Mouse (Mus musculus) stomach, embryonic 14.5 days (tissue): ENCODE data around the gene Rad23b. TPM values are rescaled to one million over a fixed set of nuclear protein-coding genes. Genes with fewer than 3 reads are reported as not detected.

Source experiments
- ATAC-seq: fragments of 200-750 bp; cut with Nextera tagmentation; 2 replicates; pipeline ENCODE4 v1.8.0; 2017; ENCODE audit warnings: low read depth, moderate TSS enrichment; ENCODE audit not compliant: insufficient number of reproducible peaks, insufficient read depth, low FRiP score
- H3K27ac ChIP-seq: fragments of 300-500 bp; sonication (generic); 2 replicates; pipeline ENCODE4 v1.5.1; 2014; ENCODE audit warnings: mild to moderate bottlenecking, low read length, moderate library complexity, mixed read lengths
- H3K27me3 ChIP-seq: fragments of 300-500 bp; sonication (generic); 2 replicates; pipeline ENCODE4 v1.6.1; 2014; ENCODE audit warnings: low read length, control low read depth, mixed read lengths; ENCODE audit not compliant: control insufficient read depth, insufficient read depth
- H3K36me3 ChIP-seq: fragments of 300-500 bp; sonication (generic); 2 replicates; pipeline ENCODE4 v1.6.1; 2014; ENCODE audit warnings: mild to moderate bottlenecking, control low read depth, low read length, moderate library complexity, mixed read lengths; ENCODE audit not compliant: control insufficient read depth, insufficient read depth
- H3K4me1 ChIP-seq: fragments of 300-500 bp; sonication (generic); 2 replicates; pipeline ENCODE4 v1.6.1; 2014; ENCODE audit warnings: low read length, control low read depth, mixed read lengths; ENCODE audit not compliant: control insufficient read depth, insufficient read depth
- H3K4me2 ChIP-seq: fragments of 300-500 bp; sonication (generic); replicated peaks from 2 replicates; pipeline ENCODE4 v1.6.1; 2014; ENCODE audit warnings: low read depth, low read length, control low read depth
- H3K4me3 ChIP-seq: fragments of 300-500 bp; sonication (generic); 2 replicates; pipeline ENCODE4 v1.5.1; 2014; ENCODE audit warnings: low read depth, low read length, control low read depth
- H3K9ac ChIP-seq: fragments of 300-500 bp; sonication (generic); replicated peaks from 2 replicates; pipeline ENCODE4 v1.6.1; 2014; ENCODE audit warnings: low read depth, mild to moderate bottlenecking, control low read depth, low read length, moderate library complexity, mixed read lengths
- H3K9me3 ChIP-seq: fragments of 300-500 bp; sonication (generic); 2 replicates; pipeline ENCODE4 v1.6.1; 2016; ENCODE audit warnings: low read depth, low read length, control low read depth; ENCODE audit not compliant: control insufficient read depth
- WGBS: fragments of 180-500 bp; shearing (Covaris S2); extraction: QIAGEN DNeasy Blood & Tissue Kit; methylation state at CpG from one replicate; pipeline ENCODE4 v1.1.7; 2014; 5-methylcytosine and 5-hydroxymethylcytosine counted together
- polyA plus RNA-seq: library from polyadenylated mRNA; unstranded; fragments of >200 nt; fragmentation: Nextera tagmentation; extraction: Ambion mirVana; gene quantifications from 2 replicates; pipeline ENCODE4 v1.2.1, GENCODE M21; 2014

Gene Rad23b
- polyA plus RNA-seq, 1 experiment from 2014 or later: 74.6 TPM

DNA sequence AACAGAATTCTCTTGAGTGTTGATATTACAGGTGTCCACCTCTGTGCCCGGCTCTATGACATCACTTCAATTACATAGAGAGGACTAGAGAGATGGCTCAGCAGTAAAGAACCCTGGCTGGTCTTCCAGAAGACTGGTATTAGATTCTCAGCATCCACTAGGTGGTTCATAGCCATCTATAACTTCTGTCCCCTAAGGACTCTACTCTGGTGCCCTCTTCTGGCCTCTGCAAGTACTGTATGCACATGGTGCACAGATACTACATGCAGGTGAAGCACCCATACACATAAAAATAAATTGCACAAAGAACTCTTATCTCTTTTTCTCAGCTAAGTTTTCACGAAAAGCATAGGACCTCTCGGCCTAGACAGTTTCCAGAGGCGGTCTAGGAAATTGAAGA is 14.5 kb downstream of the Rad23b start:
- Histone ChIP-seq H3K4me1 (no peaks in the 10 kb centered on the region), H3K9ac (no peak overlapping the region), H3K27ac (no peak overlapping the region), H3K36me3 (peaks cover 7% of the 10 kb centered on the region), H3K4me2 (no peak overlapping the region), H3K4me3 (no peak overlapping the region), H3K27me3 (no peaks in the 10 kb centered on the region), H3K9me3 (no peaks in the 10 kb centered on the region; the same call in 1 of the 2 replicates)
- no peak for ATAC-seq
- 92% methylated on average over 4 of the region's 4 CpGs for WGBS

DNA sequence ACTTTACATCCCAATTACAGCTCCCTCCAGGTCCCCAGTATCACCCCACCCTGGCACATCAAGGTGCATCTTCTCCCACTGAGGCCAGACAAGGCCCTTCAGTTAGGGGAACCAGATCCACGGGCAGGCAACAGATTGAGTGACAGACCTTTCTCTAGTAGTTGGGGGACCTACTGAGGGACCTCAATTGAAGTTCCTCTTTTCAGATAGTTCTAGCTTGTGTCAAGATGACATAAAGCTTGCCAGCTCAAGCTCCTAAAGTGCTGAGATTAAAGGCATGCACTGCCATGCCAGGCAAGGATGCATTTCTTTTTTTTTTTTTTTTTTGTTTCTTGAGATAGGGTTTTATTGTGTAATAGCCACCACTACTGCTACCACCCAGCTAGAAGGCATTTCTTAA is 16.2 kb downstream of the Rad23b start:
- ATAC-seq: no peak
- no peak overlapping the region for H3K4me2 ChIP-seq
- 66% methylated on average over 1 of the region's 1 CpGs for WGBS
- no peaks in the 10 kb centered on the region for H3K4me1 ChIP-seq
- no peak overlapping the region for H3K27ac ChIP-seq
- peaks cover 16% of the 10 kb centered on the region for H3K36me3 ChIP-seq
- no peak overlapping the region for H3K9ac ChIP-seq
- H3K4me3 ChIP-seq: no peak overlapping the region
- no peaks in the 10 kb centered on the region for H3K27me3 ChIP-seq
- no peaks in the 10 kb centered on the region; the same call in 1 of the 2 replicates for H3K9me3 ChIP-seq

DNA sequence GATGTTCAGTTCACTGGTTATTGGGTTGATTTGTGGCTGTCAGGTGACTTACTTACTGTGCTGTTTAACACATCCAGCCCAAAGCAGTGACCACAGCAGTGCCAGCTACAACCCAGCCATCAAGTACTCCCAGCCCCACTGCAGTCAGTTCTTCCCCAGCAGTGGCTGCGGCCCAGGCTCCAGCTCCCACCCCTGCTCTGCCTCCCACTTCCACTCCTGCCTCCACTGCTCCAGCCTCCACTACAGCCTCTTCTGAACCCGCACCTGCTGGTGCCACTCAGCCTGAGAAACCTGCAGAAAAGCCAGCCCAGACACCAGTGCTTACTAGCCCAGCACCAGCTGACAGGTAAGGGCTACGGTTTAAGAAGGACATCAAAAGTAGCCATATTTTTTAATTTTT is 20.3 kb downstream of the Rad23b start:
- ATAC-seq: no peak
- 95% methylated on average over 3 of the region's 3 CpGs for WGBS
- Histone ChIP-seq H3K4me2 (no peak overlapping the region), H3K4me1 (no peaks in the 10 kb centered on the region), H3K4me3 (no peak overlapping the region), H3K36me3 (peaks cover 23% of the 10 kb centered on the region), H3K9ac (no peak overlapping the region), H3K9me3 (no peaks in the 10 kb centered on the region), H3K27ac (no peak overlapping the region), H3K27me3 (no peaks in the 10 kb centered on the region)

DNA sequence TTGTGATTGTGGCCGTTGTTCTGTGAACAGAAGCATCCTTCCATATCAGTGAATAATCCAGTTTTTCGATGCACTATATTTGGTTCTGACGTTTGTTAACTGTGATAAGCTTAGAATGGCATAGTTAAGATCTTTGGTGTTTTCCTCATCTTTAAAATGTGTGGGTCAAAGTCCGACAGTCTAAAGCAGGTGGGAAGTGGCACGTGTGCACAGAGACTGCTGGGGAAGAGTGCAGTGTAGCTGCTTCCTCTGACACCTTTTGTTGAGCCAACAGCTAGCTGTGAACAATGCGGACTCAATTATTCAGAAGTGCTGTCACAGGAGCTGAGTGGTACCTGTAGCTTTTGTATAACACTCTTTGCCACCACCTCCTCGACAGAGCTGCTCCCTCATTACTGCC is 21.5 kb downstream of the Rad23b start:
- Histone ChIP-seq H3K36me3 (peaks cover 23% of the 10 kb centered on the region), H3K27me3 (no peaks in the 10 kb centered on the region), H3K9me3 (no peaks in the 10 kb centered on the region), H3K4me1 (no peaks in the 10 kb centered on the region), H3K27ac (no peak overlapping the region), H3K4me2 (no peak overlapping the region), H3K4me3 (no peak overlapping the region), H3K9ac (no peak overlapping the region)
- ATAC-seq: no peak
- 80% methylated on average over 7 of the region's 7 CpGs for WGBS

DNA sequence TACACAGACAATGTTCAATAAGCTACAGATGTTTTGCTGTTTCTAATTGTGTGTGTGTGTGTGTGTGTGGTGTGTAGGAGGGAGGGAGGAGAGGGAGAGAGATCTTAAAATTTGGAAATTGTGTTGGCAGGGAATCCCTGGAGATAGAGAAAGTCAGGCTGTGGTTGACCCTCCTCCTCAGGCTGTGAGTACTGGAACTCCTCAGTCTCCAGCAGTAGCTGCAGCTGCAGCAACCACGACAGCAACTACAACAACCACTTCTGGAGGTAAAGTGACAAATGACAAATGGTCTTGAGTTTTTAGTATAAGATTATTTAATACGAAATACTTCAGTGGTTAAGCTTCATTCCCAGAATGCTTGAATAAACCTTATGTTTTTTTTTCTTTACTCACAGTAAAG is 32.5 kb downstream of the Rad23b start:
- Histone ChIP-seq H3K27me3 (no peaks in the 10 kb centered on the region), H3K9ac (no peak overlapping the region), H3K9me3 (no peaks in the 10 kb centered on the region), H3K4me3 (no peak overlapping the region), H3K4me1 (no peaks in the 10 kb centered on the region), H3K4me2 (no peak overlapping the region), H3K27ac (no peak overlapping the region), H3K36me3 (peaks cover 68% of the 10 kb centered on the region)
- 73% methylated on average over 2 of the region's 2 CpGs for WGBS
- no peak for ATAC-seq

DNA sequence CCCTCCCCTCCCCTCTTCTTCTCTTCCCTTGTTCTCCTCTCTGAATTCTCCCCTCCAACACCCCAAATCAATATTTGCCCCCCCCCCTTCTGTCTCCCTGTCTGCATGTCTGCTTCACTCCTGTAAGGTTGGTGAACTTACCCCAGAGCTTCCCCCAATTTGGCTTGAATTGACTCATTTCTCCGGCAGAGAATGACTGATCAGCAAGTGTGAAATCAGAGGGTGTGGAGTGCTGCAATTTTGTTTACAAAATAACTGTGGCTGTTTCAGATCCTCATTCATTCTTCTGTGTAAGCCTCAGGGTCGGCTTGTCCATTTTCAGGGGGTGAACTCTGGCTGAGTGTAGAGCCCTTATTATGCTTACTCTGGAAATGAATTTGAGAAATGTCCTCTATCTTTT is 36.9 kb downstream of the Rad23b start:
- Histone ChIP-seq H3K36me3 (peaks cover 41% of the 10 kb centered on the region), H3K4me3 (no peak overlapping the region), H3K27ac (no peak overlapping the region), H3K27me3 (no peaks in the 10 kb centered on the region), H3K4me1 (no peaks in the 10 kb centered on the region), H3K9me3 (no peaks in the 10 kb centered on the region), H3K9ac (no peak overlapping the region), H3K4me2 (no peak overlapping the region)
- no peak for ATAC-seq
- 87% methylated on average over 2 of the region's 2 CpGs for WGBS

DNA sequence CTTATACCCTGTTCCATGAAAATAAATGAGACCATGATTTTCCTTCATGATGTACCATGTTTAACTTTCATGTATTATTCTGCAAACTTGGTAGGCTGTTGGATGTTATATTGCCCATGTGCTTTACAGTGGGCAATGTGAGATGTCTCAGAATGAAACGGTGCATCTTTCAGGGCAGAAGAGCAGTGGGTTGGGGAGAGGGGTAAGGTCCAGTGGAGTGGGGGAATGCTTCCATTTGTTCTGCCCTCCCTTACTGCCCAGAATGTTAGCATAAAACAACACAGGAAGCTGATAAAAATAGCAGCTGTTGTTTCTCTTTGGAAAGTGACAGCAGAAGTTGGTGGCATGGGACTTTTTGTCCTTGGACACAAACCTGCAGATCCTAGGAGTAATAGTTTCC is 41.6 kb downstream of the Rad23b start:
- no peaks in the 10 kb centered on the region for H3K4me1 ChIP-seq
- ATAC-seq: no peak
- no peak overlapping the region for H3K9ac ChIP-seq
- H3K27me3 ChIP-seq: no peaks in the 10 kb centered on the region
- H3K27ac ChIP-seq: no peak overlapping the region
- no peak overlapping the region for H3K4me3 ChIP-seq
- WGBS: 79% methylated on average over 1 of the region's 1 CpGs
- peaks cover 10% of the 10 kb centered on the region for H3K36me3 ChIP-seq
- H3K9me3 ChIP-seq: no peaks in the 10 kb centered on the region
- H3K4me2 ChIP-seq: no peak overlapping the region

DNA sequence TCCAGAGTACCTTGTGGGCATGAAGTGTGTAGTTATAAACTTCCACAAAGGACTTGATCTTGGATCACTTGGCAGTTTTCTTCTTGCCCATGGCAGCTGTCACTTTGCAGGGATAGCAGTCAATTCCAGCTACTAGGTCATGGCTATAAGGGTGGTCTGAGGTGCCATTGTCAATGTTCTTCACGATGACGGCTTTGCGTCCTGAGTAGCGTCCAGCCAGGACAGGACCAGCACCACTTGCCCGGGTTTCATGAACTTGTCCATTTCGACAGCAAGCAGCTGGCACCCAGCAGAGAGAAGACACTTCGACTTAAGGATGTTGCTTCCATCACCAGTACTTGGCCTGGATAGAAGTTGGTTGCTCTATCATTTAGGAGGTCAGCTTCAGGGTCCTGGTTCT is 42.6 kb downstream of the Rad23b start:
- ATAC-seq: no peak

DNA sequence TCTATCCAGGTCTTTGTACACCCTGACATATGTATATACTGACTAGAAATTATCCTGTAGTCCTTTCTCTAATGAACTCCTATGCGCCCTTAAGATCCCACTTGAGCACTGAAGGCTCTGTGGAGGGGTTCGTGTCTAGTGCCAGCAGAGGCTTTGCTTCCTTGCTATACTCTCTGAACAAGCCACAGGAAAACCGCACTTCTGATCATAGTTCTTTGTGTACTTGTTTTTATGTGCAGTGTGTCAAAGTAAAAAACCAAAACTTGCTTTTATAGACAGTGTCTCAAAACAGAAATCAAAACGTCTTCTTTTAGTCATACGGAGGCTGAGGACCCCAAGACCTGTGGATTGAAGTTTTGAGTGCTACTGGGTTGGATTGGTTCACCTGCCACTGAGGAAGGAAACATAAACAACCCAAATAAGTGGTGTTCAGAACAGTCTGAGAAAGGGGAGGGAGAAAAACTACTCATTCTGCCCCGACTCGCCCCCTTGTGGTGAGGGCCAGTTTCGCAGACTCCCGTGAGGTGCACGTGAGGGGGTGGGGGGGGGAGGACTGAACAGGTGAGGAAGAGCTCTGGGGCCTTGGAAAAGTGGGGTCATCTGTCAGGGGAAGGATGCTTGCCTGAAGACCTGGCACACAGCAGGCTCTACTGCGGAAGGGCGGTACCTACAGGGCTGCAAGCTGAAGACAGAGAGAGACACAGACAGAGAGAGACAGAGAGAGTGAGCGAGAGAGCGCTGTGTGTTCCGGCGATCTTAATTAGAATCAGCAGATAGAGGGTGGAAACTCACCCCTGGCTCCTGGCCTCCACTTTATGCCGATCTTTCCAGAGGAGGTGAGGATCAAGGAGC is 48.3 kb downstream of the Rad23b start:
- ATAC-seq: peak; percentile 37; the same call in 1 of the 2 replicates
- no peak overlapping the region for H3K9ac ChIP-seq

More for the DNA sequence above, 42.6 kb downstream of the Rad23b start:
- Histone ChIP-seq H3K4me3 (no peak overlapping the region), H3K9ac (no peak overlapping the region), H3K4me1 (no peaks in the 10 kb centered on the region), H3K9me3 (no peaks in the 10 kb centered on the region), H3K36me3 (peaks cover 4% of the 10 kb centered on the region; the same call in 1 of the 2 replicates), H3K27me3 (no peaks in the 10 kb centered on the region), H3K4me2 (no peak overlapping the region), H3K27ac (no peak overlapping the region)
- 91% methylated on average over 7 of the region's 7 CpGs for WGBS

More for the DNA sequence above, 48.3 kb downstream of the Rad23b start:
- Histone ChIP-seq H3K4me1 (no peaks in the 10 kb centered on the region), H3K27me3 (no peaks in the 10 kb centered on the region), H3K9me3 (no peaks in the 10 kb centered on the region), H3K4me3 (no peak overlapping the region), H3K27ac (no peak overlapping the region), H3K4me2 (peak overlapping the region; percentile 17), H3K36me3 (no peaks in the 10 kb centered on the region)
- WGBS: 28% methylated on average over 17 of the region's 17 CpGs
